Mouse (Mus musculus) stomach, postnatal 0 days (tissue): ENCODE results near the gene Grk1.

Experiments
- CTCF ChIP-seq: IDR thresholded peaks from 2 replicates; pipeline ENCODE4 v1.5.1; 2016; ENCODE audit warnings: antibody characterized with exemption, low read depth, mild to moderate bottlenecking, moderate library complexity
- EP300 ChIP-seq: optimal IDR thresholded peaks from 2 replicates; pipeline ENCODE3; 2016; ENCODE audit warnings: antibody characterized with exemption

- TF ChIP-seq CTCF (no peak), EP300 (no peak)
Observed at GRCm38 (mm10) chr8:13381630-13382029, 23.3 kb upstream of the Grk1 start.
